Mouse (Mus musculus) limb, embryonic 12.5 days (tissue): ENCODE data around the gene Atp6v1e2. TPM values are rescaled to one million over a fixed set of nuclear protein-coding genes. Genes with fewer than 3 reads are reported as not detected.

ENCODE experiments used
- ATAC-seq: fragments of 200-750 bp; cut with Nextera tagmentation; 2 replicates; pipeline ENCODE4 v1.8.0; 2017; ENCODE audit warnings: low read depth, moderate TSS enrichment; ENCODE audit not compliant: insufficient number of reproducible peaks, insufficient read depth, low FRiP score, low TSS enrichment
- H3K27ac ChIP-seq: fragments of 300-500 bp; sonication (generic); 2 replicates; pipeline ENCODE4 v1.5.1; 2016; ENCODE audit warnings: mild to moderate bottlenecking, moderate library complexity
- H3K27me3 ChIP-seq: fragments of 300-500 bp; sonication (generic); 2 replicates; pipeline ENCODE4 v1.6.1; 2016; ENCODE audit warnings: mild to moderate bottlenecking, moderate library complexity
- H3K36me3 ChIP-seq: fragments of 300-500 bp; sonication (generic); 2 replicates; pipeline ENCODE4 v1.6.1; 2016; ENCODE audit warnings: mild to moderate bottlenecking, moderate library complexity
- H3K4me1 ChIP-seq: fragments of 300-500 bp; sonication (generic); replicated peaks from 2 replicates; pipeline ENCODE4 v1.6.1; 2016
- H3K4me2 ChIP-seq: fragments of 300-500 bp; sonication (generic); 2 replicates; pipeline ENCODE4 v1.6.1; 2016; ENCODE audit warnings: mild to moderate bottlenecking, moderate library complexity
- H3K4me3 ChIP-seq: fragments of 300-500 bp; sonication (generic); replicated peaks from 2 replicates; pipeline ENCODE4 v1.5.1; 2016; ENCODE audit warnings: mild to moderate bottlenecking
- H3K9ac ChIP-seq: fragments of 300-500 bp; sonication (generic); replicated peaks from 2 replicates; pipeline ENCODE4 v1.6.1; 2016; ENCODE audit warnings: mild to moderate bottlenecking, moderate library complexity
- H3K9me3 ChIP-seq: fragments of 300-500 bp; sonication (generic); 2 replicates; pipeline ENCODE4 v1.6.1; 2016; ENCODE audit warnings: mild to moderate bottlenecking, moderate library complexity
- WGBS: fragments of 180-500 bp; shearing (Covaris S2); methylation state at CpG from one replicate; pipeline ENCODE4 v1.1.7; 2016; 5-methylcytosine and 5-hydroxymethylcytosine counted together
- polyA plus RNA-seq: library from polyadenylated mRNA; unstranded; fragments of >200 nt; fragmentation: Nextera tagmentation; extraction: Ambion mirVana; gene quantifications from 2 replicates; pipeline ENCODE4 v1.2.1, GENCODE M21; 2016

Gene Atp6v1e2
- polyA plus RNA-seq, 1 experiment from 2014 or later = not detected

- H3K9me3 ChIP-seq = 0 out of 2 replicates have a peak, but pooled peaks cover 6% of the 10 kb centered on the region
- no peak within 1 kb of the TSS for H3K4me2 ChIP-seq
- 91% methylated on average over 10 of the region's 10 CpGs for WGBS
- H3K4me3 ChIP-seq = no peak within 1 kb of the TSS
- H3K9ac ChIP-seq = no peak within 1 kb of the TSS
- H3K27me3 ChIP-seq = no peaks in the 10 kb centered on the region; the same call in 1 of the 2 replicates
- peaks cover 2% of the 10 kb centered on the region; the same call in 1 of the 2 replicates for H3K4me1 ChIP-seq
- no peak within 1 kb of the TSS for H3K27ac ChIP-seq
- no peaks in the 10 kb centered on the region for H3K36me3 ChIP-seq
- ATAC-seq = no peak
Observed at GRCm38 (mm10) chr17:86917048-86917447, 30.6 kb downstream of the Atp6v1e2 start, which contains the start of gene Tmem247. Gene Tmem247, plus strand, starts transcription at chr17:86917348.

- Histone ChIP-seq H3K27me3 (no peaks in the 10 kb centered on the region; the same call in 1 of the 2 replicates), H3K4me2 (no peak overlapping the region), H3K36me3 (no peaks in the 10 kb centered on the region), H3K27ac (no peak overlapping the region), H3K4me3 (no peak overlapping the region), H3K9me3 (0 out of 2 replicates have a peak, but pooled peaks cover 6% of the 10 kb centered on the region), H3K9ac (no peak overlapping the region), H3K4me1 (no peaks in the 10 kb centered on the region)
- WGBS = 83% methylated on average over 4 of the region's 4 CpGs
- ATAC-seq = no peak
Observed at GRCm38 (mm10) chr17:86915540-86915939, 32.2 kb downstream of the Atp6v1e2 start.

GRCm38 (mm10) chr17:86913003-86913607 lies 34.6 kb downstream of the Atp6v1e2 start:
- H3K27me3 ChIP-seq = no peaks in the 10 kb centered on the region; the same call in 1 of the 2 replicates
- H3K4me2 ChIP-seq = no peak overlapping the region
- no peak overlapping the region for H3K27ac ChIP-seq
- ATAC-seq = no peak
- H3K9me3 ChIP-seq = 0 out of 2 replicates have a peak, but pooled peaks cover 6% of the 10 kb centered on the region
- H3K9ac ChIP-seq = no peak overlapping the region
- no peaks in the 10 kb centered on the region for H3K36me3 ChIP-seq
- no peak overlapping the region for H3K4me3 ChIP-seq
- no peaks in the 10 kb centered on the region for H3K4me1 ChIP-seq
- 81% methylated on average over 7 of the region's 7 CpGs for WGBS

GRCm38 (mm10) chr17:86911261-86911660 lies 36.4 kb downstream of the Atp6v1e2 start:
- no peak for ATAC-seq

GRCm38 (mm10) chr17:86909733-86910495 lies 37.8 kb downstream of the Atp6v1e2 start:
- H3K4me1 ChIP-seq = peaks cover 11% of the 10 kb centered on the region
- 75% methylated on average over 14 of the region's 14 CpGs for WGBS
- no peaks in the 10 kb centered on the region for H3K9me3 ChIP-seq
- no peak overlapping the region for H3K27ac ChIP-seq
- H3K9ac ChIP-seq = no peak overlapping the region
- no peaks in the 10 kb centered on the region for H3K36me3 ChIP-seq
- H3K4me2 ChIP-seq = no peak overlapping the region
- no peak for ATAC-seq
- H3K27me3 ChIP-seq = peaks cover 12% of the 10 kb centered on the region
- no peak overlapping the region for H3K4me3 ChIP-seq

More at GRCm38 (mm10) chr17:86911261-86911660, 36.4 kb downstream of the Atp6v1e2 start:
- no peak overlapping the region for H3K4me2 ChIP-seq
- H3K4me1 ChIP-seq = no peaks in the 10 kb centered on the region
- no peak overlapping the region for H3K4me3 ChIP-seq
- no peak overlapping the region for H3K27ac ChIP-seq
- WGBS = 73% methylated on average over 5 of the region's 5 CpGs
- H3K9ac ChIP-seq = no peak overlapping the region
- H3K27me3 ChIP-seq = peaks cover 11% of the 10 kb centered on the region
- H3K9me3 ChIP-seq = 0 out of 2 replicates have a peak, but pooled peaks cover 6% of the 10 kb centered on the region
- no peaks in the 10 kb centered on the region for H3K36me3 ChIP-seq

GRCm38 (mm10) chr17:86908316-86908715 lies 39.4 kb downstream of the Atp6v1e2 start:
- Histone ChIP-seq H3K27me3 (peaks cover 15% of the 10 kb centered on the region), H3K9ac (no peak overlapping the region), H3K4me2 (no peak overlapping the region), H3K9me3 (no peaks in the 10 kb centered on the region), H3K36me3 (no peaks in the 10 kb centered on the region), H3K4me1 (peaks cover 14% of the 10 kb centered on the region), H3K4me3 (no peak overlapping the region), H3K27ac (no peak overlapping the region)
- WGBS = 70% methylated on average over 8 of the region's 8 CpGs
- no peak for ATAC-seq

- Histone ChIP-seq H3K4me1 (peaks cover 14% of the 10 kb centered on the region), H3K9me3 (no peaks in the 10 kb centered on the region), H3K36me3 (no peaks in the 10 kb centered on the region), H3K9ac (no peak overlapping the region), H3K27me3 (peaks cover 15% of the 10 kb centered on the region), H3K4me3 (no peak overlapping the region), H3K4me2 (no peak overlapping the region), H3K27ac (no peak overlapping the region)
- 89% methylated on average over 3 of the region's 3 CpGs for WGBS
- ATAC-seq = no peak
Observed at GRCm38 (mm10) chr17:86907092-86907491, 40.6 kb downstream of the Atp6v1e2 start.

- H3K4me1 ChIP-seq = peaks cover 14% of the 10 kb centered on the region
- no peak overlapping the region for H3K4me3 ChIP-seq
- H3K9ac ChIP-seq = no peak overlapping the region
- 38% methylated on average over 6 of the region's 6 CpGs for WGBS
- peaks cover 15% of the 10 kb centered on the region for H3K27me3 ChIP-seq
- H3K27ac ChIP-seq = no peak overlapping the region
- H3K9me3 ChIP-seq = no peaks in the 10 kb centered on the region
- ATAC-seq = no peak
- no peak overlapping the region for H3K4me2 ChIP-seq
- H3K36me3 ChIP-seq = no peaks in the 10 kb centered on the region
Observed at GRCm38 (mm10) chr17:86906601-86907000, 41.1 kb downstream of the Atp6v1e2 start.

GRCm38 (mm10) chr17:86906136-86906461 lies 41.6 kb downstream of the Atp6v1e2 start:
- ATAC-seq = no peak
- WGBS = 5% methylated on average over 9 of the region's 9 CpGs
- Histone ChIP-seq H3K27me3 (peaks cover 15% of the 10 kb centered on the region), H3K4me1 (peaks cover 14% of the 10 kb centered on the region), H3K4me3 (no peak overlapping the region), H3K27ac (peak overlapping the region; percentile 66), H3K9me3 (no peaks in the 10 kb centered on the region), H3K36me3 (no peaks in the 10 kb centered on the region), H3K9ac (no peak overlapping the region), H3K4me2 (peak overlapping the region; percentile 44)

- no peak for ATAC-seq
Observed at GRCm38 (mm10) chr17:86905297-86906135, 42.2 kb downstream of the Atp6v1e2 start.

GRCm38 (mm10) chr17:86904206-86904605 lies 43.5 kb downstream of the Atp6v1e2 start:
- H3K9ac ChIP-seq = no peak overlapping the region
- ATAC-seq = no peak
- H3K36me3 ChIP-seq = no peaks in the 10 kb centered on the region
- H3K27me3 ChIP-seq = peaks cover 15% of the 10 kb centered on the region
- 81% methylated on average over 3 of the region's 3 CpGs for WGBS
- H3K4me3 ChIP-seq = no peak overlapping the region
- H3K4me1 ChIP-seq = peaks cover 14% of the 10 kb centered on the region
- no peak overlapping the region for H3K27ac ChIP-seq
- no peak overlapping the region for H3K4me2 ChIP-seq
- no peaks in the 10 kb centered on the region for H3K9me3 ChIP-seq

More at GRCm38 (mm10) chr17:86905297-86906135, 42.2 kb downstream of the Atp6v1e2 start:
- Histone ChIP-seq H3K4me2 (peak overlapping the region; percentile 44), H3K9ac (no peak overlapping the region), H3K4me1 (peaks cover 14% of the 10 kb centered on the region), H3K36me3 (no peaks in the 10 kb centered on the region), H3K9me3 (no peaks in the 10 kb centered on the region), H3K27ac (peak overlapping the region; percentile 66), H3K27me3 (peaks cover 15% of the 10 kb centered on the region), H3K4me3 (no peak overlapping the region)
- WGBS = 27% methylated on average over 19 of the region's 19 CpGs
